Mouse (Mus musculus) G1E (cell line): Measurements from ENCODE around the gene Slc22a12.

ENCODE experiments used
- CTCF ChIP-seq: IDR thresholded peaks from 2 replicates; pipeline ENCODE4 v1.5.1; 2012; ENCODE audit warnings: low read depth, low read length, inconsistent platforms, mixed read lengths
- GATA2 ChIP-seq: IDR thresholded peaks from 2 replicates; pipeline ENCODE4 v1.6.1; 2012; ENCODE audit warnings: low read depth, low read length, inconsistent platforms, borderline replicate concordance

GRCm38 (mm10) chr19:6559576-6559975 is 16.7 kb upstream of the Slc22a12 start:
- TF ChIP-seq CTCF (no peak), GATA2 (no peak)
